Mouse (Mus musculus) adrenal gland, postnatal 36 days (tissue): ENCODE data around the gene Cd52. TPM values are rescaled to one million over a fixed set of nuclear protein-coding genes. Genes with fewer than 3 reads are reported as not detected.
A peak's percentile ranks its signal among the peaks of the same experiment; 100 is the strongest.
"Not testable (repeated sequence)": the region's sequence is repeated elsewhere in the genome, so short reads cannot be mapped to it uniquely, and the experiment has no call there.

Experiments used
- DNase-seq, 2 experiments: peaks; one replicate each; pipeline ENCODE4 v3.0.0; 2021; ENCODE audit warnings: mixed read lengths in 1 of 2
- long read RNA-seq, 2 experiments: library from polyadenylated mRNA; stranded (forward); transcript quantifications; one replicate each; pipeline ENCODE4 v2.0.0; 2021; ENCODE audit warnings: borderline sequencing depth in 2 of 2
- total RNA-seq, 2 experiments: library from RNA; stranded (reverse); gene quantifications; 2 replicates each; pipeline ENCODE4 v1.2.3; 2021

Cd52 gene
- total RNA-seq: 10 to 100 TPM; 10.9 to 12.0 TPM
- long read RNA-seq, experiment 1, partial matches to known transcripts: 2 of 6 reads
- long read RNA-seq, experiment 1, other reads (novel, unspliced or antisense): 0 of 6 reads
- long read RNA-seq, experiment 2, transcript Cd52-201 (2 exons, 514 nt): major isoform, 7 of 7 reads
- long read RNA-seq, experiment 2, partial matches to known transcripts: 0 of 7 reads
- long read RNA-seq, experiment 2, other reads (novel, unspliced or antisense): 0 of 7 reads

- DNase-seq: peak in 1 of 2 experiments; percentile 35
These were observed at the start of gene Cd52 for GRCm38 (mm10) chr4:134094923-134095547. Cd52 (minus strand) TSS chr4:134095082.

- not testable (repeated sequence) for DNase-seq
These were observed 49.4 kb upstream of the Cd52 start for GRCm38 (mm10) chr4:134144297-134144696.

- no peak for DNase-seq
These were observed 44.0 kb upstream of the Cd52 start for GRCm38 (mm10) chr4:134138857-134139256.

- no peak for DNase-seq
These were observed 41.5 kb upstream of the Cd52 start for GRCm38 (mm10) chr4:134136280-134136926.

GRCm38 (mm10) chr4:134132519-134133095 is 37.7 kb upstream of the Cd52 start:
- no peak for DNase-seq

GRCm38 (mm10) chr4:134132117-134132516 is 37.2 kb upstream of the Cd52 start:
- no peak for DNase-seq

GRCm38 (mm10) chr4:134129482-134129881 is 34.6 kb upstream of the Cd52 start:
- DNase-seq: no peak

GRCm38 (mm10) chr4:134128983-134129362 is 34.1 kb upstream of the Cd52 start:
- DNase-seq: no peak

- peak; percentile 91 to 95 for DNase-seq
These were observed 33.5 kb upstream of the Cd52 start, which contains the start of gene Sh3bgrl3 for GRCm38 (mm10) chr4:134128221-134128982. Sh3bgrl3 (minus strand) TSS chr4:134128789.

GRCm38 (mm10) chr4:134127793-134128192 is 32.9 kb upstream of the Cd52 start:
- DNase-seq: no peak

- DNase-seq: no peak
These were observed 32.2 kb upstream of the Cd52 start for GRCm38 (mm10) chr4:134127121-134127455.

- DNase-seq: no peak
These were observed 31.6 kb upstream of the Cd52 start for GRCm38 (mm10) chr4:134126300-134127120.

- no peak for DNase-seq
These were observed 30.6 kb upstream of the Cd52 start for GRCm38 (mm10) chr4:134125383-134126060.

GRCm38 (mm10) chr4:134123680-134124551 is 29.0 kb upstream of the Cd52 start:
- DNase-seq: peak; percentile 68 to 76

GRCm38 (mm10) chr4:134123147-134123546 is 28.3 kb upstream of the Cd52 start:
- no peak for DNase-seq

GRCm38 (mm10) chr4:134122281-134122680 is 27.4 kb upstream of the Cd52 start:
- no peak for DNase-seq

GRCm38 (mm10) chr4:134121571-134121970 is 26.7 kb upstream of the Cd52 start:
- DNase-seq: no peak

GRCm38 (mm10) chr4:134120916-134121315 is 26.0 kb upstream of the Cd52 start:
- DNase-seq: no peak

- no peak for DNase-seq
These were observed 25.4 kb upstream of the Cd52 start for GRCm38 (mm10) chr4:134120192-134120805.
